Mouse (Mus musculus): ENCODE results near the gene Eif2s1. TPM values are rescaled to one million over a fixed set of nuclear protein-coding genes. Genes with fewer than 3 reads are reported as not detected.

Eif2s1 gene
- total and polyA plus RNA-seq, 2 experiments from 2014 or later: 29.4 to 92.0 TPM

GRCm38 (mm10) chr12:78936494-78936893 is 74.9 kb downstream of the Eif2s1 start:
- H3K4me3 ChIP-seq (ENCODE audit: low read length): no peak overlapping the region
- no peak for TF ChIP-seq CTCF (IDR thresholded peaks at IDR 0.05; ENCODE audit: low read depth)
- H3K4me2 ChIP-seq (ENCODE audit: low read depth, low read length): no peak overlapping the region
- no peak overlapping the region for H3K27ac ChIP-seq
- H3K4me1 ChIP-seq (ENCODE audit: insufficient read depth, low read length): no peaks in the 10 kb centered on the region
- DNase-seq (ENCODE audit: low spot score) (no peak), ATAC-seq (no peak)
- H3K9me3 ChIP-seq (ENCODE audit: low read length): no peaks in the 10 kb centered on the region
- no peaks in the 10 kb centered on the region for H3K36me3 ChIP-seq (ENCODE audit: insufficient read depth, low read length)
- no peaks in the 10 kb centered on the region for H3K27me3 ChIP-seq (ENCODE audit: insufficient read depth, low read length)
- H3K9ac ChIP-seq (replicated peaks; ENCODE audit: low read length): no peak overlapping the region
- WGBS: 68% methylated on average over 4 of the region's 4 CpGs

Other genes with a start within 250 kb of the Eif2s1 start
- not detected in 2 replicates for gene Fam71d, start 170.3 kb upstream of the Eif2s1 start, total RNA-seq (2014; rRNA removed)
- gene Fam71d, start 170.3 kb upstream of the Eif2s1 start, polyA plus RNA-seq (2015; fragmentation: Nextera tagmentation; extraction: Ambion mirVana): 0.23 TPM in 1 of 2 replicates, not detected in the other
- gene Mpp5, start 112.9 kb upstream of the Eif2s1 start, total RNA-seq (2014; rRNA removed): 10.7 and 14.5 TPM in 2 replicates
- 12.7 and 13.4 TPM in 2 replicates for gene Mpp5, start 112.9 kb upstream of the Eif2s1 start, polyA plus RNA-seq (2015; fragmentation: Nextera tagmentation; extraction: Ambion mirVana)
- gene Atp6v1d, start 181 bp upstream of the Eif2s1 start, total RNA-seq (2014; rRNA removed): 54.3 and 55.5 TPM in 2 replicates
- gene Atp6v1d, start 181 bp upstream of the Eif2s1 start, polyA plus RNA-seq (2015; fragmentation: Nextera tagmentation; extraction: Ambion mirVana): 149 and 161 TPM in 2 replicates
- 1.2 and 1.9 TPM in 2 replicates for gene Plek2, start 45.1 kb downstream of the Eif2s1 start, total RNA-seq (2014; rRNA removed)
- 2.4 and 2.7 TPM in 2 replicates for gene Plek2, start 45.1 kb downstream of the Eif2s1 start, polyA plus RNA-seq (2015; fragmentation: Nextera tagmentation; extraction: Ambion mirVana)
- 192 and 214 TPM in 2 replicates for gene Tmem229b, start 145.8 kb downstream of the Eif2s1 start, total RNA-seq (2014; rRNA removed)
- gene Tmem229b, start 145.8 kb downstream of the Eif2s1 start, polyA plus RNA-seq (2015; fragmentation: Nextera tagmentation; extraction: Ambion mirVana): 51.0 and 54.4 TPM in 2 replicates
- gene Plekhh1, start 167.3 kb downstream of the Eif2s1 start, total RNA-seq (2014; rRNA removed): 5.5 and 5.9 TPM in 2 replicates
- 1.2 and 1.4 TPM in 2 replicates for gene Plekhh1, start 167.3 kb downstream of the Eif2s1 start, polyA plus RNA-seq (2015; fragmentation: Nextera tagmentation; extraction: Ambion mirVana)
- 25.0 and 41.9 TPM in 2 replicates for gene Pigh, start 227.8 kb downstream of the Eif2s1 start, total RNA-seq (2014; rRNA removed)
- 12.8 TPM in 2 replicates for gene Pigh, start 227.8 kb downstream of the Eif2s1 start, polyA plus RNA-seq (2015; fragmentation: Nextera tagmentation; extraction: Ambion mirVana)